Mouse (Mus musculus): Measurements from ENCODE around the gene Mapre1. TPM values are rescaled to one million over a fixed set of nuclear protein-coding genes. Genes with fewer than 3 reads are reported as not detected.
"Not testable (repeated sequence)": the region's sequence is repeated elsewhere in the genome, so short reads cannot be mapped to it uniquely, and the experiment has no call there.

Mapre1 gene
- polyA plus RNA-seq (2015; fragmentation: Nextera tagmentation; extraction: Ambion mirVana), result 367 and 383 TPM in 2 replicates

DNA sequence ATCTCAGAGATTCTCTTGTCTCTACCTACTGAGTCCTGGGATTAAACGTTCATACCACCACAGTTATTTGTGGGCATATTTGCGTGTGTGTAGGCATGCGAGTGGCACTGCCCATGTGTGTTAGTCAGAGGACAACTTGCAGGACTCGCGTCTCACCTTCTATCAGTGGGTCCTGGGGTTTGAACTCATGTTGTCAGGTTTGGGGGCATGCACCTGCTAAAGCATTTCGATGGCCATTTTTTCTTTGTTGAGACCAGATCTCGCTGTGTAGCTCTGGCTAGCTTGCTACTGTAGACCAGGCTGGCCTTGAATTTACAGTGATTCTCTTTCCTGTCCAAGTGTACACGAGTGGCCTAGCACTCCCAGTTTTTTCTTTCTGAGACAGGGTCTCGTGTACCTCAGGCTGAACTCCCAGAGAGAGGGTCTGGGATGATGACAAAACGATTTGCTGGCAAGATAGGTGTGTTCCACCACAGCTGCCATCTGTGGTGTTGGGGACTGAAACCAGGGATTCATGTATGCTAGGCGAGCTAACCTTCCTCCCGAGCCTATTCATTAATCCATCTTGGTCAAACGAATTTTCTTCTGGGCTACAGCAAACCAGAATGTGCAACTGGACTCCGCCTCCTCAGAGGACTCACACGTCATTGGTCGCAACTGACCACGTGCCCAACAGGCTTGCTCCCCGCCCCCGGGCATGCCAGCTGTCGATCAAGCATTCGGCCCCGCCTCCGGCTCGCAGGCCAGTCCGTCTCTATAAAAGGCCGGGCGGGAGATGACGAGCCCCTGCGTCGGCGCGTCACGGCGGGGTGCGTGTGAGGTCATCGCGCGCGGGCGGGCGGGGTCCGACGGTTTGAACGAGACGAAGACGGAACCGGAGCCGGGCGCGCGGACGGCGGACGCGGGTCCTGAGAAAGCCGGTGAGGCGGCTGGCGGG is at the start of gene Mapre1:
Gene Mapre1, plus strand, starts transcription at position 775 of the 937 bp plus-strand sequence.
- WGBS, result 10% methylated on average over 57 of the region's 58 CpGs
- Histone ChIP-seq H3K27me3 (replicated peaks; ENCODE audit: control insufficient read depth, insufficient read depth, low read length) (no peaks in the 10 kb centered on the region), H3K9ac (ENCODE audit: low read depth, low read length) (peak within 1 kb of the TSS; percentile 94), H3K4me2 (ENCODE audit: low read length) (peak within 1 kb of the TSS; percentile 86), H3K9me3 (ENCODE audit: control insufficient read depth, low read length) (no peaks in the 10 kb centered on the region), H3K4me1 (ENCODE audit: control insufficient read depth, insufficient read depth, low read depth, low read length) (peaks cover 22% of the 10 kb centered on the region), H3K4me3 (ENCODE audit: low read length) (peak within 1 kb of the TSS; percentile 79), H3K36me3 (ENCODE audit: control insufficient read depth, insufficient read depth, low read length) (no peaks in the 10 kb centered on the region), H3K27ac (ENCODE audit: low read depth, low read length) (peak within 1 kb of the TSS; percentile 94)
- peak; percentile 98 for ATAC-seq

DNA sequence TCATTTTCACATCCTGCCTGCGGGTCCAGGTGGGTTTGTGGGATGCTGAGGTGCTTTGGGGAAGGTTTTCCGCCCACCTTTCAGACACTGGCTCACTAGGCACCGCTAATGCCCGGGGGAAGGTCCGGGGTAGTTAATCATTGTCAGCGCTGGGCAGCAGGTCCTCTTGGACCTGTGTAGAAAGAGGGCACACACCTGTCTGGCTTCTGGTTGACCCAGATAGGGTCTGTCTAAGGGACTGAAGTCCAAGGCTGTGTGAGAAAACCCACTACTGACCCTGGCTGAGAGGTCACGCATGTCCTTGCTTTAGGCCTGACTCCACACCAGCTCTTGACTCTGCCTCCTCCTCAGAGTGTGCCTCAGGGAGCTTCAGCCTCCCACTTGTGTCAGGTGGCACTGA is 47.7 kb upstream of the Mapre1 start:
- ATAC-seq; H3K9ac ChIP-seq (ENCODE audit: low read depth, low read length); H3K4me2 ChIP-seq (ENCODE audit: low read length); H3K27ac ChIP-seq (ENCODE audit: low read depth, low read length); H3K4me1 ChIP-seq (ENCODE audit: control insufficient read depth, insufficient read depth, low read depth, low read length); H3K36me3 ChIP-seq (ENCODE audit: control insufficient read depth, insufficient read depth, low read length); H3K27me3 ChIP-seq (replicated peaks; ENCODE audit: control insufficient read depth, insufficient read depth, low read length); H3K9me3 ChIP-seq (ENCODE audit: control insufficient read depth, low read length); H3K4me3 ChIP-seq (ENCODE audit: low read length): not testable (repeated sequence)
- 87% methylated on average over 5 of the region's 7 CpGs for WGBS

- no peaks in the 10 kb centered on the region for H3K36me3 ChIP-seq (ENCODE audit: control insufficient read depth, insufficient read depth, low read length)
- no peaks in the 10 kb centered on the region for H3K9me3 ChIP-seq (ENCODE audit: control insufficient read depth, low read length)
- H3K4me2 ChIP-seq (ENCODE audit: low read length), result no peak overlapping the region
- no peak overlapping the region for H3K4me3 ChIP-seq (ENCODE audit: low read length)
- no peak overlapping the region for H3K9ac ChIP-seq (ENCODE audit: low read depth, low read length)
- no peak overlapping the region for H3K27ac ChIP-seq (ENCODE audit: low read depth, low read length)
- 67% methylated on average over 19 of the region's 19 CpGs for WGBS
- no peaks in the 10 kb centered on the region for H3K27me3 ChIP-seq (replicated peaks; ENCODE audit: control insufficient read depth, insufficient read depth, low read length)
- no peak for ATAC-seq
- no peaks in the 10 kb centered on the region for H3K4me1 ChIP-seq (ENCODE audit: control insufficient read depth, insufficient read depth, low read depth, low read length)
Observed at GRCm38 (mm10) chr2:153694462-153695085, 46.5 kb upstream of the Mapre1 start.

DNA sequence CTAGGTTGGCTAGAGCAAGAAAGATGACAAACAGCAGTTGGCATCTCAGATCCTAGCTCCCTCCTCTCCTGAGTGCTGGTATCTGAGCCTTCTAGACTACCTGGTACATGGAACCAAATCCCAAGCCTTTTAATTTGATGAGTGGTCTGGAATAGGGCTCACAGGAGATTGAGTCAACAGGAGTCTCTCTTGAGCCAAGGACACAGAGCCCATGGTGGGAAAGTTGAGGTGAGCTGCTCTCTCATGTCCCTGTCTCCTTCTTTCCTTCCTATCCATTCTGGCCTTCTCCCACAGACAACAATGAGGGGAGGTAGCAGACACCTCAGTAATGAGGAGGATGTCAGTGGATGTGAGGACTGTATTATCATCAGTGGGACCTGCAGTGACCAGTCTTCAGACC is 44.7 kb upstream of the Mapre1 start, which contains the start of gene Dnmt3c:
Gene Dnmt3c, plus strand, starts transcription at position 301 of the 400 bp plus-strand sequence.
- no peaks in the 10 kb centered on the region for H3K9me3 ChIP-seq (ENCODE audit: control insufficient read depth, low read length)
- H3K4me1 ChIP-seq (ENCODE audit: control insufficient read depth, insufficient read depth, low read depth, low read length), result no peaks in the 10 kb centered on the region
- no peak within 1 kb of the TSS for H3K27ac ChIP-seq (ENCODE audit: low read depth, low read length)
- H3K4me3 ChIP-seq (ENCODE audit: low read length), result no peak within 1 kb of the TSS
- no peak within 1 kb of the TSS for H3K9ac ChIP-seq (ENCODE audit: low read depth, low read length)
- no peak for ATAC-seq
- no peaks in the 10 kb centered on the region for H3K27me3 ChIP-seq (replicated peaks; ENCODE audit: control insufficient read depth, insufficient read depth, low read length)
- H3K4me2 ChIP-seq (ENCODE audit: low read length), result no peak within 1 kb of the TSS
- H3K36me3 ChIP-seq (ENCODE audit: control insufficient read depth, insufficient read depth, low read length), result no peaks in the 10 kb centered on the region

DNA sequence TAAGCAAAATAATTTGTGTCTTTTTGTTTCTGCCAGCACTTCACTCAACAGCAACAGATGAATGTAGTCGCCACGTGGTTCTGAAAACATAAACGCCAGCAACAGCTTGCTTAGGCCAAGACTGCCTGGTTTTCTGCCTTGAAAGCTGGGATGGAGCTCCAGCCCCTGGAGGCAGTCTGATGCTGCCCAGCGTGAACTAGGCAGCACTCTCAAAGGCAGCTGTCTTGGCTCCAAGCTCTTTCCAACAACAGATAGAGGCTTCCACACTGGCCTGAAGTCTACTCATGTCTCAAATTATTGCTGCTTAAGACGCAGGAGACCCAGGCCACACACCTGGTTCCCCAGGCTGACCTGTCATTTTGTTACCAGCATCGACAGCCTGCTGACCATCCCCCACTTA is 37.7 kb upstream of the Mapre1 start:
- H3K4me1 ChIP-seq (ENCODE audit: control insufficient read depth, insufficient read depth, low read depth, low read length), result no peaks in the 10 kb centered on the region
- no peaks in the 10 kb centered on the region for H3K27me3 ChIP-seq (replicated peaks; ENCODE audit: control insufficient read depth, insufficient read depth, low read length)
- ATAC-seq, result no peak
- H3K4me2 ChIP-seq (ENCODE audit: low read length), result no peak overlapping the region
- H3K36me3 ChIP-seq (ENCODE audit: control insufficient read depth, insufficient read depth, low read length), result no peaks in the 10 kb centered on the region
- H3K9me3 ChIP-seq (ENCODE audit: control insufficient read depth, low read length), result no peaks in the 10 kb centered on the region
- no peak overlapping the region for H3K4me3 ChIP-seq (ENCODE audit: low read length)
- H3K27ac ChIP-seq (ENCODE audit: low read depth, low read length), result no peak overlapping the region
- WGBS, result 34% methylated on average over 6 of the region's 6 CpGs
- H3K9ac ChIP-seq (ENCODE audit: low read depth, low read length), result no peak overlapping the region

GRCm38 (mm10) chr2:153710701-153711330 is 30.3 kb upstream of the Mapre1 start:
- no peak for ATAC-seq
- H3K9me3 ChIP-seq (ENCODE audit: control insufficient read depth, low read length), result no peaks in the 10 kb centered on the region
- H3K9ac ChIP-seq (ENCODE audit: low read depth, low read length), result no peak overlapping the region
- no peaks in the 10 kb centered on the region for H3K27me3 ChIP-seq (replicated peaks; ENCODE audit: control insufficient read depth, insufficient read depth, low read length)
- peaks cover 7% of the 10 kb centered on the region for H3K4me1 ChIP-seq (ENCODE audit: control insufficient read depth, insufficient read depth, low read depth, low read length)
- no peak overlapping the region for H3K4me3 ChIP-seq (ENCODE audit: low read length)
- no peak overlapping the region for H3K4me2 ChIP-seq (ENCODE audit: low read length)
- 51% methylated on average over 8 of the region's 8 CpGs for WGBS
- H3K36me3 ChIP-seq (ENCODE audit: control insufficient read depth, insufficient read depth, low read length), result no peaks in the 10 kb centered on the region
- no peak overlapping the region for H3K27ac ChIP-seq (ENCODE audit: low read depth, low read length)

DNA sequence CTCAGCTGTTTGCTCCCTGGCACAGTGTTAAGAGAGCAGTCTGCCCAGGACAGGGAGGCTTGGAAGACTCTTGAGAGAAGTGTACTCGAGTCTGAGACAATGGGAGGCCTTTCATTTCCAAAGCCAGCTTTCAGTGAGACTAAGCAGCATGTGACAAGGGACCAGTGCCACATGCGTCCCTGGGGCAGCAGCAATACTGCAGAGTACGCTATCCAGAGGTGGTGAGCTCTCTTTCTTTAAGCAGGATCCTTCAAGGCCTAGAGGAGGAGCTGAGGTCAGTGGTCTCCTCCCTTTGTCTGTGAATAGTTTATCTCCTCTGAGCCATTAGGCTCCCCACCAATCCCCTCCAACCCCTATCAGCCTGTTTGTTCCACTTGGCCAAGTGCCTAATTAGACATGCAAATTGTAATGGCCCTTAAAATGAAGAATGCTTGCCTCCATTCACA is 28.4 kb upstream of the Mapre1 start:
- H3K4me3 ChIP-seq (ENCODE audit: low read length), result no peak overlapping the region
- WGBS, result 11% methylated on average over 3 of the region's 3 CpGs
- H3K36me3 ChIP-seq (ENCODE audit: control insufficient read depth, insufficient read depth, low read length), result no peaks in the 10 kb centered on the region
- H3K27me3 ChIP-seq (replicated peaks; ENCODE audit: control insufficient read depth, insufficient read depth, low read length), result no peaks in the 10 kb centered on the region
- H3K4me1 ChIP-seq (ENCODE audit: control insufficient read depth, insufficient read depth, low read depth, low read length), result peaks cover 7% of the 10 kb centered on the region
- no peak overlapping the region for H3K9ac ChIP-seq (ENCODE audit: low read depth, low read length)
- peak; percentile 80 for ATAC-seq
- H3K27ac ChIP-seq (ENCODE audit: low read depth, low read length), result peak overlapping the region; percentile 71
- no peak overlapping the region for H3K4me2 ChIP-seq (ENCODE audit: low read length)
- H3K9me3 ChIP-seq (ENCODE audit: control insufficient read depth, low read length), result no peaks in the 10 kb centered on the region

- no peaks in the 10 kb centered on the region for H3K27me3 ChIP-seq (replicated peaks; ENCODE audit: control insufficient read depth, insufficient read depth, low read length)
- no peak overlapping the region for H3K4me2 ChIP-seq (ENCODE audit: low read length)
- no peak overlapping the region for H3K4me3 ChIP-seq (ENCODE audit: low read length)
- H3K27ac ChIP-seq (ENCODE audit: low read depth, low read length), result peak overlapping the region; percentile 71
- H3K4me1 ChIP-seq (ENCODE audit: control insufficient read depth, insufficient read depth, low read depth, low read length), result peaks cover 7% of the 10 kb centered on the region
- 6% methylated on average over 4 of the region's 4 CpGs for WGBS
- no peaks in the 10 kb centered on the region for H3K36me3 ChIP-seq (ENCODE audit: control insufficient read depth, insufficient read depth, low read length)
- ATAC-seq, result peak; percentile 94
- H3K9me3 ChIP-seq (ENCODE audit: control insufficient read depth, low read length), result no peaks in the 10 kb centered on the region
- no peak overlapping the region for H3K9ac ChIP-seq (ENCODE audit: low read depth, low read length)
Observed at GRCm38 (mm10) chr2:153713227-153713626, 27.8 kb upstream of the Mapre1 start.

- not testable (repeated sequence) for H3K4me3 ChIP-seq (ENCODE audit: low read length); H3K4me2 ChIP-seq (ENCODE audit: low read length); H3K27me3 ChIP-seq (replicated peaks; ENCODE audit: control insufficient read depth, insufficient read depth, low read length); H3K9me3 ChIP-seq (ENCODE audit: control insufficient read depth, low read length); H3K27ac ChIP-seq (ENCODE audit: low read depth, low read length); H3K36me3 ChIP-seq (ENCODE audit: control insufficient read depth, insufficient read depth, low read length); ATAC-seq; H3K4me1 ChIP-seq (ENCODE audit: control insufficient read depth, insufficient read depth, low read depth, low read length); H3K9ac ChIP-seq (ENCODE audit: low read depth, low read length)
- WGBS, result 68% methylated on average over 3 of the region's 3 CpGs
Observed at GRCm38 (mm10) chr2:153717861-153718260, 23.2 kb upstream of the Mapre1 start.
